14 mouse cellular contexts compared by ENCODE assay signal in the genomic region with DNA sequence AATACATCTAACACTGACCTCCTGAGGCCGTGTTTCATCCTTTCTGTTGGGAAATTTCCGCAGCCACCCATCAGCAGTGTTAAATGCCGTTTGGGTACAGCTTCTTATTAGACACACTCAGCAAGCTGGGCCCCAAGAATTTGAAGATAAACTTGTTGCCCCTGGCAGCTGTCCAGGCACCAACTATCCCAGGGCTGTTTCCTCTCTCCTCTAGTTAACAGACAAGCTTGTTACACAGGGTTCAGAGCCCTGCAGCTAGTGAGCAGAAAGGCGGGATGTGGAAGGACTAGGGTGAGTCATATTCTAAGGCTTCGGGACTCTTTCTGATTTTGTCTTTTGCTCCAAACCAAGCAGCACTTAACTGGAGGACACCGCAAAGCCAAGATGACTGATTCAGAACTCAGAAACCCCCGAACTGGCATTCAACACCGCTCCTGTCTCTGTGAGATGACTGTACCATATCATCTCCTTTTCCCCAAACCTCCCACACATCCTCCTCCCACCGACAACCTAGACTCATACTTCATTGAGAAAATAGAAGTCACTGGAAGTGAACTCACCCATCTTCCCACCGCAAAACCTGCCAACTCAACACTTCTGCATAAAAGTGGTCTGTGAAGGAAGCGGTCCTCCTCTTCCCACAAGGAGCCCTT.
DNase-seq lines count a peak whose midpoint lies in the region; ATAC-seq lines count a peak whose summit lies in the region.
"Had no signal": no experiment of that assay in that cellular context is flagged by ENCODE, and none has a peak within 500 bp of the region (broad histone marks: within the 10 kb centered on the region; RNA-seq: fewer than 3 reads in every experiment).

No protein-coding gene starts in this region.

- peak; percentile 95 for ATAC-seq in megakaryocyte-erythroid progenitor cell, adult 5-6 weeks (replicated peaks; ENCODE audit: low FRiP score, low TSS enrichment, poor library complexity, severe bottlenecking)
- ATAC-seq in monocyte, adult 5-6 weeks (replicated peaks; ENCODE audit: insufficient number of reproducible peaks, low FRiP score, low TSS enrichment, poor library complexity, severe bottlenecking): no peak
- ATAC-seq in forebrain, embryonic 15.5 days (replicated peaks): no peak

- 92% methylated on average over 11 of the region's 11 CpGs for WGBS in forebrain, embryonic 15.5 days

- H3K4me2 ChIP-seq in forebrain, embryonic 15.5 days (replicated peaks): no peak overlapping the region
- H3K4me2 ChIP-seq: forebrain, embryonic 12.5 days had no signal

- DNase-seq in adrenal gland, adult (ENCODE audit: inconsistent age in 2 of 2, low spot score in 1 of 2): peak; percentile 40 to 80
- DNase-seq in adrenal gland, adult 8-10 months: no peak
- peak; percentile 63 to 73 for DNase-seq in right cerebral cortex, adult 2 months (ENCODE audit: low spot score in 2 of 2)
- DNase-seq in right cerebral cortex, postnatal 4 days: no peak
- peak; percentile 56 to 63 for DNase-seq in frontal cortex, postnatal 36 days (ENCODE audit: low spot score in 2 of 2)
- DNase-seq: cerebellum, adult 18-20 months; thymus, postnatal 14 days had no signal

- no peak overlapping the region for H3K27ac ChIP-seq in forebrain, embryonic 15.5 days (replicated peaks)
- H3K27ac ChIP-seq: forebrain, embryonic 12.5 days; hindbrain, embryonic 10.5 days; liver, embryonic 14.5 days had no signal

- H3K9me3 ChIP-seq in forebrain, embryonic 15.5 days: no peaks in the 10 kb centered on the region
- H3K9me3 ChIP-seq: forebrain, embryonic 12.5 days; hindbrain, embryonic 10.5 days; megakaryocyte, embryonic 14.5 days had no signal

- H3K4me3 ChIP-seq in forebrain, embryonic 15.5 days: no peak overlapping the region
- H3K4me3 ChIP-seq: forebrain, embryonic 12.5 days; hindbrain, embryonic 10.5 days; megakaryocyte, embryonic 14.5 days had no signal

- 0 out of 2 replicates have a peak, but pooled peaks cover 4% of the 10 kb centered on the region for H3K4me1 ChIP-seq in forebrain, embryonic 15.5 days
- H3K4me1 ChIP-seq: forebrain, embryonic 12.5 days; megakaryocyte, embryonic 14.5 days had no signal

- H3K27me3 ChIP-seq in forebrain, embryonic 15.5 days: no peaks in the 10 kb centered on the region
- H3K27me3 ChIP-seq: forebrain, embryonic 12.5 days; megakaryocyte, embryonic 14.5 days had no signal

- no peak overlapping the region for H3K9ac ChIP-seq in forebrain, embryonic 15.5 days (replicated peaks)
- H3K9ac ChIP-seq: forebrain, embryonic 12.5 days; liver, embryonic 14.5 days had no signal

- H3K36me3 ChIP-seq in forebrain, embryonic 15.5 days: no peaks in the 10 kb centered on the region
- H3K36me3 ChIP-seq: forebrain, embryonic 12.5 days; hindbrain, embryonic 10.5 days had no signal

Comparison
In these comparisons a context has a peak if more than half of its experiments do, and no peak if none do; other contexts are left out.
1. DNase-seq: peak in adrenal gland, adult (2 of 2), right cerebral cortex, adult 2 months (2 of 2) and frontal cortex, postnatal 36 days (2 of 2); none in adrenal gland, adult 8-10 months (single experiment) and right cerebral cortex, postnatal 4 days (single experiment).